Mouse (Mus musculus) CH12.LX (cell line): ENCODE data around the gene Tmem104. TPM values are rescaled to one million over a fixed set of nuclear protein-coding genes. Genes with fewer than 3 reads are reported as not detected.

Source experiments
- DNase-seq: peaks from one replicate; pipeline ENCODE4 v3.0.0-alpha.2; 2013; ENCODE audit errors: extremely low read depth
- H3K27ac ChIP-seq: 2 replicates; pipeline ENCODE4 v1.5.1; 2012; ENCODE audit warnings: low read depth, mild to moderate bottlenecking, control low read depth, moderate library complexity; ENCODE audit not compliant: insufficient read depth
- H3K27me3 ChIP-seq: replicated peaks from 2 replicates; pipeline ENCODE3; 2012; ENCODE audit warnings: inconsistent platforms
- H3K36me3 ChIP-seq, 2 experiments: replicated peaks in 1 of 2; 2 replicates each; pipeline versions ENCODE3 to v1.6.1; 2012; ENCODE audit warnings: inconsistent platforms in 1 of 2, low read length in 1 of 2, mild to moderate bottlenecking in 1 of 2, mixed read lengths in 1 of 2, moderate library complexity in 1 of 2; ENCODE audit not compliant: control insufficient read depth in 1 of 2, insufficient read depth in 1 of 2
- H3K4me1 ChIP-seq, 2 experiments: 2 replicates each; pipeline ENCODE4 v1.6.1; 2012; ENCODE audit warnings: inconsistent platforms in 1 of 2, moderate library complexity in 1 of 2; ENCODE audit not compliant: insufficient read depth in 2 of 2, control insufficient read depth in 1 of 2
- H3K4me2 ChIP-seq: 2 replicates; pipeline ENCODE4 v1.6.1; 2012; ENCODE audit warnings: low read depth, mild to moderate bottlenecking, control low read depth; ENCODE audit not compliant: poor library complexity, insufficient read depth, severe bottlenecking
- H3K4me3 ChIP-seq, 3 experiments: fragments of 150-350 bp in 1 of 3; sonication (generic) in 1 of 3; replicated peaks in 1 of 3; 2 replicates each; pipeline versions ENCODE3 to v1.5.1; 2011 to 2012; ENCODE audit warnings: low read depth in 2 of 3, low read length in 2 of 3, mild to moderate bottlenecking in 2 of 3, moderate library complexity in 2 of 3, control low read depth in 1 of 3, improper control_type of control experiment in 1 of 3, inconsistent platforms in 1 of 3, mixed read lengths in 1 of 3; ENCODE audit not compliant: poor library complexity in 1 of 3
- H3K79me2 ChIP-seq: replicated peaks from 2 replicates; pipeline ENCODE4 v1.6.1; 2012; ENCODE audit warnings: mild to moderate bottlenecking, moderate library complexity; ENCODE audit not compliant: control insufficient read depth, poor library complexity, insufficient read depth, severe bottlenecking; ENCODE audit errors: extremely low read depth
- H3K9ac ChIP-seq: 2 replicates; pipeline ENCODE4 v1.6.1; 2012; ENCODE audit warnings: low read depth, mild to moderate bottlenecking, control low read depth, moderate library complexity; ENCODE audit not compliant: insufficient read depth
- H3K9me3 ChIP-seq: replicated peaks from 2 replicates; pipeline ENCODE3; 2012; ENCODE audit warnings: low read length, inconsistent platforms, mixed read lengths
- BHLHE40 ChIP-seq: IDR thresholded peaks from 2 replicates; pipeline ENCODE4 v1.6.1; 2011; ENCODE audit warnings: mild to moderate bottlenecking, low read depth, low read length, improper control_type of control experiment
- CHD1 ChIP-seq: IDR thresholded peaks from 2 replicates; pipeline ENCODE4 v1.6.1; 2012; ENCODE audit warnings: low read depth, low read length, improper control_type of control experiment, inconsistent platforms
- CHD2 ChIP-seq: IDR thresholded peaks from 2 replicates; pipeline ENCODE4 v1.6.1; 2011; ENCODE audit warnings: low read length, improper control_type of control experiment
- CTCF ChIP-seq, 2 experiments: IDR thresholded peaks in 1 of 2; conservative IDR thresholded peaks in 1 of 2; 2 replicates each; pipeline ENCODE4 v1.5.1; 2011 to 2012; ENCODE audit warnings: low read depth in 2 of 2, low read length in 2 of 2, improper control_type of control experiment in 1 of 2, inconsistent platforms in 1 of 2, mild to moderate bottlenecking in 1 of 2, moderate library complexity in 1 of 2
- E2F4 ChIP-seq: IDR thresholded peaks from 2 replicates; pipeline ENCODE4 v1.6.1; 2011; ENCODE audit warnings: low read depth, low read length, improper control_type of control experiment; ENCODE audit not compliant: insufficient replicate concordance
- EP300 ChIP-seq: IDR thresholded peaks from 2 replicates; pipeline ENCODE4 v1.6.1; 2011; ENCODE audit warnings: low read length, improper control_type of control experiment
- ETS1 ChIP-seq: conservative IDR thresholded peaks from 2 replicates; pipeline ENCODE4 v1.6.1; 2012; ENCODE audit warnings: low read depth, mild to moderate bottlenecking, inconsistent platforms, low read length, improper control_type of control experiment, moderate library complexity
- GABPA ChIP-seq: IDR thresholded peaks from 2 replicates; pipeline ENCODE4 v1.6.1; 2012; ENCODE audit warnings: low read depth, low read length, improper control_type of control experiment, inconsistent platforms; ENCODE audit not compliant: insufficient replicate concordance
- IRF4 ChIP-seq: IDR thresholded peaks from 2 replicates; pipeline ENCODE4 v1.6.1; 2014; ENCODE audit warnings: low read depth, mild to moderate bottlenecking, inconsistent platforms, low read length, improper control_type of control experiment
- KAT2A ChIP-seq: IDR thresholded peaks from 2 replicates; pipeline ENCODE4 v1.6.1; 2012; ENCODE audit warnings: low read length, improper control_type of control experiment, inconsistent platforms; ENCODE audit not compliant: insufficient replicate concordance
- MAFK ChIP-seq: IDR thresholded peaks from 2 replicates; pipeline ENCODE4 v1.6.1; 2011; ENCODE audit warnings: low read length, improper control_type of control experiment; ENCODE audit not compliant: insufficient replicate concordance
- MAX ChIP-seq: IDR thresholded peaks from 2 replicates; pipeline ENCODE4 v1.6.1; 2011; ENCODE audit warnings: low read length, improper control_type of control experiment
- MXI1 ChIP-seq: IDR thresholded peaks from 2 replicates; pipeline ENCODE4 v1.6.1; 2011; ENCODE audit warnings: mild to moderate bottlenecking, low read depth, low read length, improper control_type of control experiment
- MYC ChIP-seq: IDR thresholded peaks from 2 replicates; pipeline ENCODE4 v1.6.1; 2011; ENCODE audit warnings: low read depth, mild to moderate bottlenecking, improper control_type of control experiment, low read length
- PAX5 ChIP-seq: IDR thresholded peaks from 2 replicates; pipeline ENCODE4 v1.6.1; 2012; ENCODE audit warnings: low read length, inconsistent platforms, mixed read lengths
- POLR2AphosphoS2 ChIP-seq: IDR thresholded peaks from 2 replicates; pipeline ENCODE4 v1.6.1; 2011; ENCODE audit warnings: low read depth, low read length, improper control_type of control experiment
- RAD21 ChIP-seq: IDR thresholded peaks from 2 replicates; pipeline ENCODE4 v1.6.1; 2011; ENCODE audit warnings: low read depth, mild to moderate bottlenecking, low read length, improper control_type of control experiment, moderate library complexity
- SIN3A ChIP-seq: IDR thresholded peaks from 2 replicates; pipeline ENCODE4 v1.6.1; 2012; ENCODE audit warnings: low read length, improper control_type of control experiment, inconsistent platforms
- SMC3 ChIP-seq: IDR thresholded peaks from 2 replicates; pipeline ENCODE4 v1.6.1; 2011; ENCODE audit warnings: low read depth, low read length, improper control_type of control experiment
- TBP ChIP-seq: conservative IDR thresholded peaks from 2 replicates; pipeline ENCODE4 v1.6.1; 2011; ENCODE audit warnings: low read depth, low read length, improper control_type of control experiment
- UBTF ChIP-seq: IDR thresholded peaks from 2 replicates; pipeline ENCODE4 v1.6.1; 2012; ENCODE audit warnings: low read depth, mild to moderate bottlenecking, inconsistent platforms, low read length, improper control_type of control experiment, moderate library complexity
- USF1 ChIP-seq: IDR thresholded peaks from 2 replicates; pipeline ENCODE4 v1.6.1; 2014; ENCODE audit warnings: low read depth, mild to moderate bottlenecking, inconsistent platforms, low read length, improper control_type of control experiment
- USF2 ChIP-seq: conservative IDR thresholded peaks from 2 replicates; pipeline ENCODE4 v1.6.1; 2011; ENCODE audit warnings: low read depth, low read length, improper control_type of control experiment
- ZC3H11A ChIP-seq: IDR thresholded peaks from 2 replicates; pipeline ENCODE4 v1.6.1; 2012; ENCODE audit warnings: low read depth, mild to moderate bottlenecking, inconsistent platforms, low read length, improper control_type of control experiment
- ZMIZ1 ChIP-seq: IDR thresholded peaks from 2 replicates; pipeline ENCODE4 v1.6.1; 2012; ENCODE audit warnings: low read depth, mild to moderate bottlenecking, inconsistent platforms, low read length, improper control_type of control experiment
- ZNF384 ChIP-seq: IDR thresholded peaks from 2 replicates; pipeline ENCODE4 v1.6.1; 2012; ENCODE audit warnings: low read depth, low read length, improper control_type of control experiment, inconsistent platforms
- dilution Hi-C: fragments of 300-500 bp; cut with MboI; formaldehyde crosslinking; loops from 2 replicates; pipeline ENCODE4 v1.14.3; 2020; ENCODE audit warnings: low sequenced_read_pairs; ENCODE audit not compliant: extremely low pct_unique_long_range_greater_than_20kb, extremely low pct_ligation_motif_present
- in situ Hi-C: fragments of 300-500 bp; cut with MboI; formaldehyde crosslinking; loops from 3 replicates; pipeline ENCODE4 v1.14.3; 2019; ENCODE audit warnings: low sequenced_read_pairs, low pct_ligation_motif_present, low pct_unique_long_range_greater_than_20kb, mixed read lengths
- polyA plus RNA-seq: library from polyadenylated mRNA; unstranded; fragments of >175 nt; gene quantifications from 2 replicates; pipeline ENCODE4 v1.2.1, GENCODE M21; 2012; ENCODE audit warnings: low read depth; ENCODE audit not compliant: insufficient read length
- total RNA-seq, 2 experiments: library from RNA; depleted of rRNA; stranded (reverse); fragments of 300-350 nt in 1 of 2; fragments of >200 nt in 1 of 2; gene quantifications; 2 replicates each; pipeline ENCODE4 v1.2.3; 2012 to 2014

The Tmem104 gene
- total and polyA plus RNA-seq, 3 experiments: 3.5 to 16.1 (median 10.8) TPM

DNA sequence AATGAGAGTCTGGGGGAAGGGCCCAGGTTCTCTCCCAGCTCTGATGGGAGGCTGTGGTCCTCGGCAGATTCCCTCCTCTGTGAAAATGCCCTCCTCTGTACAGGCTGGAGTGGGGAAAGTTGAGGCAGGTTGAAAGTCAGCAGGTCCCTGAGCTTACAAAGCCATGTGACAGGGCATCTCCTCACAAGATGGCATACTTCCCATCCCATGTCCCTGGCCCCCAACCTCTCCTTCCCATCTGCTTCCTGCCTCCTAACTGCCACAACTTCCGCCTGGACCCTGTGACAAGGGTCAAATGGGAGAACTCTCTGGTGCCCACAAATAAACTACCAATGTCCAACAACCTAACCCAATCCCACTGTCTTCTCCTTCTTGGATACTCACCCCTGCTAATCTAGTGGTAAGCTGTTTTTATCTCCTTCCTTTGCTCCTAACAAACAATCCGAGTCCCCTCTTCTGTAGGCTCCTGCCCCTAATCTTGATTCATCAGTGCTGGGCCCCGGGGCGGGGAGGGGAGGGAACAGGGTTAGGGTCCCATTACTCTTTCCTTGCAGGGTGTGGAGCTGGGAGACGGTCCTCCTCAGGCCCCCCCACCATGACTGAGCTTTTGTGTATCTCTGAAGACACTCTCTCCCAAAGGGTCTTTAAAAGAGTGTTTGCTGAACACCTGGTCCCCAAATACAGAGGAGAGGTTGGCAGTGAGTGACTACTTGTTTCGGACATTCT lies 77.0 kb downstream of the Tmem104 start:
- Histone ChIP-seq H3K36me3 (peaks cover 18 to 35% of the 10 kb centered on the region in 2 experiments), H3K9ac (no peak overlapping the region), H3K27ac (no peak overlapping the region), H3K4me1 (no peaks in the 10 kb centered on the region), H3K4me3 (no peak overlapping the region), H3K9me3 (no peaks in the 10 kb centered on the region), H3K27me3 (peaks cover 20% of the 10 kb centered on the region), H3K4me2 (no peak overlapping the region), H3K79me2 (no peaks in the 10 kb centered on the region)
- dilution Hi-C loops (no loop called here), in situ Hi-C loops (no loop called here)
- TF ChIP-seq MAFK (no peak), ZC3H11A (no peak), CHD2 (no peak), MAX (no peak), SIN3A (no peak), ETS1 (no peak), ZNF384 (no peak), POLR2AphosphoS2 (no peak)
- no peak for DNase-seq

DNA sequence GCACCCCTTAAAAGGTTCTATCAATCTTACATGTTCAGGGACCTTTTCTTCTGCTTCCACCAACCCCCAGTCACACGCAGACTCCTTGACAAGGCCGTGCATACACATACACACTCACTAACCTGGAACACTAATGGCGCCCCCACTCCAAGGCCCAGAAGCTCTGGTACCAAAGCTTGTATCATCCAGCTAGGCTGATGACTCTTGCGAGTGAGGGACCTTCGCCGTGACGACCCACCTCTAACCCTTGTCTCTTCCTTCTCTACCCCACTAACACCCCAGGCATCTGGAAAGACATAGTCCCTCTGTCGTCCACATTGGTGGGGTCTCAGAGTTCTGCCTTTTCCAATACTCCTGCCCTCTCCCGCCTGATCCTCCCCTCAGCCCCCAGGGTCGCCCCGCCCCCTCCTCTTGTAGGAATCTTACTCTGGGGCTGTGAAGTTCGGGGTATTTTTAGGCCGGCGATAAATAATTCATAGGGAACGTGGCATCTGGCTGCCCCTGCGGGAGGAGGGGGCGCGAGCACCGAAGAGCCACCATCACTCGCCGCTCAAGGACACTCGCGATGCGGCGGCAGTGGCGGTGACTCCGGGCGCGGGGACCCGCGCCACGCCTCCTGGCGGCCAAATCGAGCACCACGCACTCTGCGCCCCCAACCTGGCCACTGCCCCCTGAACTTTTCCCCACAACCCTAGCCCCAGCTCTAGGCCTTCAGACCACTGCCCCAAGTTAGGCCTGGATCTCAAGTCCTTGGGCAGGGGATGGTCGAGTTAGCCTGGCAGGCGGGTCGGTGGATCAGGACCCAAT lies 77.8 kb downstream of the Tmem104 start:
- H3K79me2 ChIP-seq: no peaks in the 10 kb centered on the region
- in situ Hi-C loops: no loop called here
- TF ChIP-seq PAX5 (no peak), MAX (no peak), USF1 (no peak), ZMIZ1 (no peak), MXI1 (no peak), CHD2 (no peak), EP300 (no peak), UBTF (no peak), CHD1 (no peak), ZC3H11A (no peak), TBP (no peak), ZNF384 (no peak), SMC3 (peak; percentile 93), KAT2A (no peak), BHLHE40 (no peak), E2F4 (no peak), IRF4 (no peak), USF2 (no peak), SIN3A (no peak), RAD21 (peak; percentile 47), GABPA (no peak), MYC (no peak), CTCF (conservative IDR thresholded peaks at IDR 0.05 in 1 of 2, IDR thresholded peaks at IDR 0.05 in 1 of 2; ENCODE audit: low read depth in 2 of 2, low read length in 2 of 2) (peak in 1 of 2 experiments; percentile 81; a peak in 2 of 4 replicates)
- TF ChIP-seq, all 38 proteins: peak for 3
- Histone ChIP-seq H3K9me3 (no peaks in the 10 kb centered on the region), H3K4me2 (peak overlapping the region; percentile 35), H3K9ac (no peak overlapping the region), H3K27ac (no peak overlapping the region), H3K4me1 (peaks cover 0 to 4% of the 10 kb centered on the region in 2 experiments; a peak in 1 of 4 replicates), H3K4me3 (no peak overlapping the region), H3K36me3 (peaks cover 23 to 41% of the 10 kb centered on the region in 2 experiments), H3K27me3 (peaks cover 19% of the 10 kb centered on the region)
- dilution Hi-C loops: no loop called here
- DNase-seq: no peak
